Mouse (Mus musculus) kidney, adult 2 months (tissue): Measurements from ENCODE around the gene Ston2.

Experiments
- CTCF ChIP-seq: fragments of 200-500 bp; conservative IDR thresholded peaks from 2 replicates; pipeline ENCODE4 v1.5.1; 2011; ENCODE audit warnings: low read depth, mild to moderate bottlenecking, control low read depth, low read length, moderate library complexity, mixed read lengths; ENCODE audit not compliant: insufficient read depth, insufficient read length
- POLR2A ChIP-seq: fragments of 200-500 bp; IDR thresholded peaks from one replicate; pipeline ENCODE4 v1.6.1; 2011; ENCODE audit warnings: low read depth, low read length, control low read depth

DNA sequence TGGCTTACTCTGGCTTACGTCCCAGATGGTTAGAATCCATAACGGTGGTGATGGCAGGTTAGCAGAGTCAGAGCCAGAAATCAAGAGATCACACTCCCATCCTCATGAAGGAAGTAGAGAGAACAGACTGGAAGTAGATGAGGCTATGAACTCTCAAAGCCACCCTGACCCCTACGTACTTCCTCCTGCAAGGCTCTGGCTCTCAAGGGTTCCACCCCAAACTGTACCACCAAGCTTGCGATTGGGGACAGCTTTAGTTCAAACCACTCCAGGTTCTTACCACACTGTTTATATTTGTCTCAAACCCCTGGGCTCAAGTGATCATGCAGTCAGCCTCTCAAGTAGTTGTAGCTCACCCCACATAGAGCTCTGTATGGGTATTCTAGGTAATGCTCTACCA lies 49.8 kb downstream of the Ston2 start:
- TF ChIP-seq CTCF: no peak
- TF ChIP-seq POLR2A: no peak
